Mouse (Mus musculus): ENCODE data around the gene Aloxe3. TPM values are rescaled to one million over a fixed set of nuclear protein-coding genes. Genes with fewer than 3 reads are reported as not detected.

Gene Aloxe3
- total and polyA plus RNA-seq, 3 experiments, result 0.13 TPM; not detected in 2

- peak; percentile 77 for DNase-seq (ENCODE audit: low read depth, low spot score)
- H3K27me3 ChIP-seq (ENCODE audit: control insufficient read depth in 1 of 2, insufficient read depth in 2 of 2, low read length in 2 of 2), result no peaks in the 10 kb centered on the region
- H3K27ac ChIP-seq (ENCODE audit: control insufficient read depth, low read depth, low read length), result no peak within 1 kb of the TSS
- no peaks in the 10 kb centered on the region for H3K9me3 ChIP-seq (replicated peaks; ENCODE audit: insufficient read depth, low read length)
- TF ChIP-seq ETS1 (IDR thresholded peaks at IDR 0.05; ENCODE audit: low read depth, low read length) (0 out of 2 replicates have a peak, but pooled peaks have one; percentile 18), SMC3 (IDR thresholded peaks at IDR 0.05; ENCODE audit: low read depth, low read length) (no peak), GATA1 (IDR thresholded peaks at IDR 0.05; ENCODE audit: low read depth, low read length) (0 out of 2 replicates have a peak, but pooled peaks have one; percentile 10), SIN3A (IDR thresholded peaks at IDR 0.05; ENCODE audit: low read length) (peak; percentile 46), POLR2AphosphoS5 (IDR thresholded peaks at IDR 0.05; ENCODE audit: borderline replicate concordance, low read depth, low read length) (no peak), BHLHE40 (IDR thresholded peaks at IDR 0.05; ENCODE audit: borderline replicate concordance, low read depth, low read length) (no peak), HCFC1 (IDR thresholded peaks at IDR 0.05; ENCODE audit: low read depth, low read length) (no peak), ELF1 (IDR thresholded peaks at IDR 0.05; ENCODE audit: low read depth, low read length) (peak; percentile 13; the same call in 1 of the 2 replicates), TBP (IDR thresholded peaks at IDR 0.05; ENCODE audit: low read depth, low read length) (peak; percentile 26; the same call in 1 of the 2 replicates), USF2 (IDR thresholded peaks at IDR 0.05; ENCODE audit: borderline replicate concordance in 1 of 2, insufficient read depth in 1 of 2, low read depth in 1 of 2, low read length in 2 of 2) (no peak), MXI1 (IDR thresholded peaks at IDR 0.05; ENCODE audit: low read depth, low read length) (peak; percentile 39; the same call in 1 of the 2 replicates), MAZ (IDR thresholded peaks at IDR 0.05; ENCODE audit: low read depth, low read length) (peak; percentile 72; the same call in 1 of the 2 replicates)
- H3K9ac ChIP-seq (ENCODE audit: control insufficient read depth, low read depth, low read length, poor library complexity, severe bottlenecking), result peak within 1 kb of the TSS; percentile 60
- no peaks in the 10 kb centered on the region; the same call in 1 of the 2 replicates for H3K79me2 ChIP-seq (ENCODE audit: control insufficient read depth, insufficient read depth, low read length, poor library complexity)
- H3K36me3 ChIP-seq (ENCODE audit: control insufficient read depth in 1 of 2, insufficient read depth in 2 of 2, low read length in 2 of 2), result peaks cover 0 to 9% of the 10 kb centered on the region in 2 experiments; a peak in 2 of 4 replicates
- peak within 1 kb of the TSS; percentile 20 to 88 for H3K4me3 ChIP-seq (ENCODE audit: control insufficient read depth in 1 of 2, insufficient read depth in 1 of 2, low read depth in 2 of 2, low read length in 2 of 2)
- H3K4me1 ChIP-seq (ENCODE audit: control insufficient read depth in 1 of 2, insufficient read depth in 2 of 2, low read length in 2 of 2), result peaks cover 0 to 14% of the 10 kb centered on the region in 2 experiments; a peak in 2 of 4 replicates
These were observed 5.3 kb upstream of the Aloxe3 start, which contains the start of gene Hes7 for GRCm38 (mm10) chr11:69120221-69121000. Hes7 (plus strand) TSS chr11:69120404.

- peak; percentile 62 for DNase-seq (ENCODE audit: low read depth, low spot score)
- Histone ChIP-seq H3K27me3 (ENCODE audit: control insufficient read depth in 1 of 2, insufficient read depth in 2 of 2, low read length in 2 of 2) (no peaks in the 10 kb centered on the region), H3K79me2 (ENCODE audit: control insufficient read depth, insufficient read depth, low read length, poor library complexity) (no peaks in the 10 kb centered on the region; the same call in 1 of the 2 replicates), H3K4me1 (ENCODE audit: control insufficient read depth in 1 of 2, insufficient read depth in 2 of 2, low read length in 2 of 2) (peaks cover 0 to 14% of the 10 kb centered on the region in 2 experiments; a peak in 2 of 4 replicates), H3K27ac (ENCODE audit: control insufficient read depth, low read depth, low read length) (no peak overlapping the region), H3K9me3 (replicated peaks; ENCODE audit: insufficient read depth, low read length) (no peaks in the 10 kb centered on the region), H3K4me3 (ENCODE audit: control insufficient read depth in 1 of 2, insufficient read depth in 1 of 2, low read depth in 2 of 2, low read length in 2 of 2) (peak overlapping the region; percentile 20 to 88), H3K36me3 (ENCODE audit: control insufficient read depth in 1 of 2, insufficient read depth in 2 of 2, low read length in 2 of 2) (peaks cover 0 to 9% of the 10 kb centered on the region in 2 experiments; a peak in 2 of 4 replicates), H3K9ac (ENCODE audit: control insufficient read depth, low read depth, low read length, poor library complexity, severe bottlenecking) (peak overlapping the region; percentile 60)
- TF ChIP-seq ZNF384 (IDR thresholded peaks at IDR 0.05; ENCODE audit: low read depth, low read length) (no peak), GATA1 (IDR thresholded peaks at IDR 0.05; ENCODE audit: low read depth, low read length) (no peak), MYC (IDR thresholded peaks at IDR 0.05; ENCODE audit: low read depth, low read length) (no peak), NELFE (IDR thresholded peaks at IDR 0.05; ENCODE audit: low read depth, low read length) (no peak), ZKSCAN1 (IDR thresholded peaks at IDR 0.05; ENCODE audit: low read depth, low read length) (no peak), MAX (IDR thresholded peaks at IDR 0.05; ENCODE audit: low read length) (peak; percentile 50; the same call in 1 of the 2 replicates), ELF1 (IDR thresholded peaks at IDR 0.05; ENCODE audit: low read depth, low read length) (no peak), MEF2A (IDR thresholded peaks at IDR 0.05; ENCODE audit: extremely low read depth, insufficient replicate concordance, low read depth, low read length, poor library complexity, severe bottlenecking) (no peak), SIN3A (IDR thresholded peaks at IDR 0.05; ENCODE audit: low read length) (peak; percentile 8; the same call in 1 of the 2 replicates), POLR2A (IDR thresholded peaks at IDR 0.05; ENCODE audit: control insufficient read depth in 1 of 2, insufficient read depth in 1 of 2, low read depth in 1 of 2, low read length in 2 of 2, poor library complexity in 1 of 2) (no peak), E2F4 (IDR thresholded peaks at IDR 0.05; ENCODE audit: borderline replicate concordance, low read depth, low read length) (no peak), TBP (IDR thresholded peaks at IDR 0.05; ENCODE audit: low read depth, low read length) (0 out of 2 replicates have a peak, but pooled peaks have one; percentile 4), BHLHE40 (IDR thresholded peaks at IDR 0.05; ENCODE audit: borderline replicate concordance, low read depth, low read length) (no peak), ETS1 (IDR thresholded peaks at IDR 0.05; ENCODE audit: low read depth, low read length) (0 out of 2 replicates have a peak, but pooled peaks have one; percentile 5), UBTF (IDR thresholded peaks at IDR 0.05; ENCODE audit: borderline replicate concordance, insufficient read depth, low read depth, low read length) (0 out of 2 replicates have a peak, but pooled peaks have one; percentile 11)
These were observed 4.5 kb upstream of the Aloxe3 start for GRCm38 (mm10) chr11:69121001-69121740.
